Mouse (Mus musculus): Measurements from ENCODE around the gene Tmem198.

DNA sequence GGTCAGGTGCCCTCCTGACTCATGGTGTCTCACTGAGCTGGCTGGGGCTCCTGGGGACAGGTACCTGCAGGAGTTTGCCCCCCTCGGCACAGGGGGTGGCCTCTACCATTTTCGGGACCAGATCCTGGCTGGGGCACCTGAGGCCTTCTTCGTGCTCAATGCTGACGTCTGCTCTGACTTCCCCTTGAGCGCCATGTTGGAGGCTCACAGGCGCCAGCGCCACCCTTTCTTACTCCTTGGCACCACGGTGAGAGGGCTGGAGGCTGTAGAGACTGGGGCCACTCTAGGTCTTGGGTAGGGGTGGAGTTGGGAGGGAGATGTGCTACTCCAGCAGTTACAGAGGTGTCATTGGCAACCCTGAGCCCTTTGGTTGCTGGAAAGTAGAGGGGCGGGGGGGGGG, 40.5 kb upstream of the Tmem198 start:
- TF ChIP-seq CTCF (IDR thresholded peaks at IDR 0.05; ENCODE audit: extremely low read depth, insufficient read length, insufficient replicate concordance, low read depth, low read length) (no peak), POLR2A (IDR thresholded peaks at IDR 0.05; ENCODE audit: low read depth, low read length) (no peak)
